Mouse (Mus musculus) kidney, adult 2 months (tissue): Measurements from ENCODE around the gene Tktl2.

ENCODE experiments used
- CTCF ChIP-seq: fragments of 200-500 bp; conservative IDR thresholded peaks from 2 replicates; pipeline ENCODE4 v1.5.1; 2011; ENCODE audit warnings: low read depth, mild to moderate bottlenecking, control low read depth, low read length, moderate library complexity, mixed read lengths; ENCODE audit not compliant: insufficient read depth, insufficient read length
- POLR2A ChIP-seq: fragments of 200-500 bp; IDR thresholded peaks from one replicate; pipeline ENCODE4 v1.6.1; 2011; ENCODE audit warnings: low read depth, low read length, control low read depth

- TF ChIP-seq POLR2A: no peak
- no peak for TF ChIP-seq CTCF
Observed at GRCm38 (mm10) chr8:66494496-66494895, 17.1 kb upstream of the Tktl2 start.
